Mouse (Mus musculus): ENCODE results near the gene Gprc5b. TPM values are rescaled to one million over a fixed set of nuclear protein-coding genes. Genes with fewer than 3 reads are reported as not detected.

The Gprc5b gene
- total RNA-seq, 1 experiment, result 7.3 TPM

GRCm38 (mm10) chr7:118982586-118982985 lies 12.4 kb downstream of the Gprc5b start:
- no peak for TF ChIP-seq HCFC1 (IDR thresholded peaks at IDR 0.05; ENCODE audit: borderline replicate concordance, insufficient read depth, low read length)
- no peak for TF ChIP-seq ZNF384 (IDR thresholded peaks at IDR 0.05; ENCODE audit: low read depth, low read length)
- no peak for TF ChIP-seq ZC3H11A (IDR thresholded peaks at IDR 0.05; ENCODE audit: borderline replicate concordance, low read depth, low read length)
- TF ChIP-seq CHD2 (IDR thresholded peaks at IDR 0.05; ENCODE audit: low read depth, low read length), result no peak
- TF ChIP-seq MAFK (IDR thresholded peaks at IDR 0.05; ENCODE audit: insufficient read depth, low read depth, low read length), result no peak
- in situ Hi-C loops (cut with MboI; ENCODE audit: low sequenced_read_pairs in 2 of 2, unreplicated experiment in 2 of 2), result no loop called here
- Histone ChIP-seq H3K4me1 (ENCODE audit: control insufficient read depth in 2 of 2, insufficient read depth in 2 of 2, low read length in 2 of 2, poor library complexity in 1 of 2) (peaks cover 0 to 2% of the 10 kb centered on the region in 2 experiments; a peak in 1 of 4 replicates), H3K4me3 (ENCODE audit: insufficient read depth in 1 of 2, low read depth in 1 of 2, low read length in 2 of 2, poor library complexity in 1 of 2, severe bottlenecking in 1 of 2) (no peak overlapping the region), H3K36me3 (ENCODE audit: control insufficient read depth, insufficient read depth, low read length, poor library complexity, severe bottlenecking) (peaks cover 9% of the 10 kb centered on the region; the same call in 1 of the 2 replicates), H3K27ac (ENCODE audit: insufficient read depth, low read depth, low read length, poor library complexity, severe bottlenecking) (no peak overlapping the region), H3K9ac (ENCODE audit: insufficient read depth, low read depth, low read length, poor library complexity, severe bottlenecking) (no peak overlapping the region), H3K9me3 (ENCODE audit: control insufficient read depth, insufficient read depth, low read depth, low read length) (no peaks in the 10 kb centered on the region)
- DNase-seq (ENCODE audit: low read depth, low spot score), result no peak

GRCm38 (mm10) chr7:118981831-118982230 lies 13.2 kb downstream of the Gprc5b start:
- DNase-seq (ENCODE audit: low read depth, low spot score), result no peak
- Histone ChIP-seq H3K4me1 (ENCODE audit: control insufficient read depth in 2 of 2, insufficient read depth in 2 of 2, low read length in 2 of 2, poor library complexity in 1 of 2) (peaks cover 0 to 2% of the 10 kb centered on the region in 2 experiments; a peak in 1 of 4 replicates), H3K9me3 (ENCODE audit: control insufficient read depth, insufficient read depth, low read depth, low read length) (no peaks in the 10 kb centered on the region), H3K4me3 (ENCODE audit: insufficient read depth in 1 of 2, low read depth in 1 of 2, low read length in 2 of 2, poor library complexity in 1 of 2, severe bottlenecking in 1 of 2) (no peak overlapping the region), H3K36me3 (ENCODE audit: control insufficient read depth, insufficient read depth, low read length, poor library complexity, severe bottlenecking) (peaks cover 9% of the 10 kb centered on the region; the same call in 1 of the 2 replicates), H3K9ac (ENCODE audit: insufficient read depth, low read depth, low read length, poor library complexity, severe bottlenecking) (no peak overlapping the region), H3K27ac (ENCODE audit: insufficient read depth, low read depth, low read length, poor library complexity, severe bottlenecking) (no peak overlapping the region)
- in situ Hi-C loops (cut with MboI; ENCODE audit: low sequenced_read_pairs in 2 of 2, unreplicated experiment in 2 of 2), result no loop called here
- no peak for TF ChIP-seq HCFC1 (IDR thresholded peaks at IDR 0.05; ENCODE audit: borderline replicate concordance, insufficient read depth, low read length)
- no peak for TF ChIP-seq CHD2 (IDR thresholded peaks at IDR 0.05; ENCODE audit: low read depth, low read length)
- no peak for TF ChIP-seq ZC3H11A (IDR thresholded peaks at IDR 0.05; ENCODE audit: borderline replicate concordance, low read depth, low read length)
- TF ChIP-seq ZNF384 (IDR thresholded peaks at IDR 0.05; ENCODE audit: low read depth, low read length), result no peak
- TF ChIP-seq MAFK (IDR thresholded peaks at IDR 0.05; ENCODE audit: insufficient read depth, low read depth, low read length), result no peak

- H3K9ac ChIP-seq (ENCODE audit: insufficient read depth, low read depth, low read length, poor library complexity, severe bottlenecking), result no peak overlapping the region
Measured at GRCm38 (mm10) chr7:118981346-118981745, 13.7 kb downstream of the Gprc5b start.

GRCm38 (mm10) chr7:118979708-118980107 lies 15.3 kb downstream of the Gprc5b start:
- Histone ChIP-seq H3K36me3 (ENCODE audit: control insufficient read depth, insufficient read depth, low read length, poor library complexity, severe bottlenecking) (peaks cover 18% of the 10 kb centered on the region; the same call in 1 of the 2 replicates), H3K9ac (ENCODE audit: insufficient read depth, low read depth, low read length, poor library complexity, severe bottlenecking) (no peak overlapping the region), H3K4me3 (ENCODE audit: insufficient read depth in 1 of 2, low read depth in 1 of 2, low read length in 2 of 2, poor library complexity in 1 of 2, severe bottlenecking in 1 of 2) (no peak overlapping the region), H3K9me3 (ENCODE audit: control insufficient read depth, insufficient read depth, low read depth, low read length) (no peaks in the 10 kb centered on the region), H3K4me1 (ENCODE audit: control insufficient read depth in 2 of 2, insufficient read depth in 2 of 2, low read length in 2 of 2, poor library complexity in 1 of 2) (peaks cover 0 to 7% of the 10 kb centered on the region in 2 experiments; a peak in 2 of 4 replicates), H3K27ac (ENCODE audit: insufficient read depth, low read depth, low read length, poor library complexity, severe bottlenecking) (no peak overlapping the region)
- no peak for TF ChIP-seq MAFK (IDR thresholded peaks at IDR 0.05; ENCODE audit: insufficient read depth, low read depth, low read length)
- TF ChIP-seq ZC3H11A (IDR thresholded peaks at IDR 0.05; ENCODE audit: borderline replicate concordance, low read depth, low read length), result no peak
- no peak for TF ChIP-seq CHD2 (IDR thresholded peaks at IDR 0.05; ENCODE audit: low read depth, low read length)
- no peak for TF ChIP-seq ZNF384 (IDR thresholded peaks at IDR 0.05; ENCODE audit: low read depth, low read length)
- TF ChIP-seq HCFC1 (IDR thresholded peaks at IDR 0.05; ENCODE audit: borderline replicate concordance, insufficient read depth, low read length), result no peak
- in situ Hi-C loops (cut with MboI; ENCODE audit: low sequenced_read_pairs in 2 of 2, unreplicated experiment in 2 of 2), result no loop called here
- no peak for DNase-seq (ENCODE audit: low read depth, low spot score)

More at GRCm38 (mm10) chr7:118981346-118981745, 13.7 kb downstream of the Gprc5b start:
- peaks cover 0 to 4% of the 10 kb centered on the region in 2 experiments; a peak in 2 of 4 replicates for H3K4me1 ChIP-seq (ENCODE audit: control insufficient read depth in 2 of 2, insufficient read depth in 2 of 2, low read length in 2 of 2, poor library complexity in 1 of 2)
- TF ChIP-seq ZC3H11A (IDR thresholded peaks at IDR 0.05; ENCODE audit: borderline replicate concordance, low read depth, low read length), result no peak
- no peak for TF ChIP-seq MAFK (IDR thresholded peaks at IDR 0.05; ENCODE audit: insufficient read depth, low read depth, low read length)
- TF ChIP-seq CHD2 (IDR thresholded peaks at IDR 0.05; ENCODE audit: low read depth, low read length), result no peak
- no peak for TF ChIP-seq ZNF384 (IDR thresholded peaks at IDR 0.05; ENCODE audit: low read depth, low read length)
- no peak for TF ChIP-seq HCFC1 (IDR thresholded peaks at IDR 0.05; ENCODE audit: borderline replicate concordance, insufficient read depth, low read length)
- H3K9me3 ChIP-seq (ENCODE audit: control insufficient read depth, insufficient read depth, low read depth, low read length), result no peaks in the 10 kb centered on the region
- no peak for DNase-seq (ENCODE audit: low read depth, low spot score)
- no peak overlapping the region for H3K4me3 ChIP-seq (ENCODE audit: insufficient read depth in 1 of 2, low read depth in 1 of 2, low read length in 2 of 2, poor library complexity in 1 of 2, severe bottlenecking in 1 of 2)
- H3K27ac ChIP-seq (ENCODE audit: insufficient read depth, low read depth, low read length, poor library complexity, severe bottlenecking), result no peak overlapping the region
- H3K36me3 ChIP-seq (ENCODE audit: control insufficient read depth, insufficient read depth, low read length, poor library complexity, severe bottlenecking), result peaks cover 9% of the 10 kb centered on the region; the same call in 1 of the 2 replicates
- in situ Hi-C loops (cut with MboI; ENCODE audit: low sequenced_read_pairs in 2 of 2, unreplicated experiment in 2 of 2), result no loop called here
